Mouse (Mus musculus) intestine, embryonic 14.5 days (tissue): ENCODE data around the gene Gm12695. TPM values are rescaled to one million over a fixed set of nuclear protein-coding genes. Genes with fewer than 3 reads are reported as not detected.

Experiments used
- ATAC-seq: fragments of 200-750 bp; cut with Nextera tagmentation; replicated peaks from 2 replicates; pipeline ENCODE4 v1.8.0; 2017; ENCODE audit warnings: low read depth, moderate number of reproducible peaks, moderate TSS enrichment, moderate library complexity; ENCODE audit not compliant: low FRiP score, low TSS enrichment
- DNase-seq: peaks from one replicate; pipeline ENCODE4 v3.0.0-alpha.2; 2018; ENCODE audit warnings: low spot score
- H3K27ac ChIP-seq: fragments of 300-500 bp; sonication (generic); 2 replicates; pipeline ENCODE4 v1.5.1; 2014; ENCODE audit warnings: low read depth, mild to moderate bottlenecking, control low read depth
- H3K27me3 ChIP-seq: fragments of 300-500 bp; sonication (generic); replicated peaks from 2 replicates; pipeline ENCODE4 v1.6.1; 2014; ENCODE audit warnings: low read length, control low read depth; ENCODE audit not compliant: control insufficient read depth, insufficient read depth
- H3K36me3 ChIP-seq: fragments of 300-500 bp; sonication (generic); 2 replicates; pipeline ENCODE4 v1.6.1; 2014; ENCODE audit warnings: low read length, control low read depth; ENCODE audit not compliant: control insufficient read depth, insufficient read depth
- H3K4me1 ChIP-seq: fragments of 300-500 bp; sonication (generic); replicated peaks from 2 replicates; pipeline ENCODE4 v1.6.1; 2014; ENCODE audit warnings: low read length, control low read depth, mixed read lengths; ENCODE audit not compliant: control insufficient read depth, insufficient read depth
- H3K4me2 ChIP-seq: fragments of 300-500 bp; sonication (generic); 2 replicates; pipeline ENCODE4 v1.6.1; 2014; ENCODE audit warnings: low read length
- H3K4me3 ChIP-seq: fragments of 300-500 bp; sonication (generic); 2 replicates; pipeline ENCODE4 v1.5.1; 2014; ENCODE audit warnings: low read depth, low read length, control low read depth, mixed read lengths
- H3K9ac ChIP-seq: fragments of 300-500 bp; sonication (generic); 2 replicates; pipeline ENCODE4 v1.6.1; 2014; ENCODE audit warnings: mild to moderate bottlenecking, low read length
- H3K9me3 ChIP-seq: fragments of 300-500 bp; sonication (generic); 2 replicates; pipeline ENCODE4 v1.6.1; 2016; ENCODE audit warnings: low read length, control low read depth; ENCODE audit not compliant: control insufficient read depth
- whole genome bisulfite sequencing: fragments of 180-500 bp; shearing (Covaris S2); extraction: QIAGEN DNeasy Blood & Tissue Kit; methylation state at CpG from one replicate; pipeline ENCODE4 v1.1.7; 2014; 5-methylcytosine and 5-hydroxymethylcytosine counted together
- polyA plus RNA-seq: library from polyadenylated mRNA; unstranded; fragments of >200 nt; fragmentation: Nextera tagmentation; extraction: Ambion mirVana; gene quantifications from 2 replicates; pipeline ENCODE4 v1.2.1, GENCODE M21; 2014

The Gm12695 gene
- polyA plus RNA-seq, 1 experiment from 2014 or later, result not detected

DNA sequence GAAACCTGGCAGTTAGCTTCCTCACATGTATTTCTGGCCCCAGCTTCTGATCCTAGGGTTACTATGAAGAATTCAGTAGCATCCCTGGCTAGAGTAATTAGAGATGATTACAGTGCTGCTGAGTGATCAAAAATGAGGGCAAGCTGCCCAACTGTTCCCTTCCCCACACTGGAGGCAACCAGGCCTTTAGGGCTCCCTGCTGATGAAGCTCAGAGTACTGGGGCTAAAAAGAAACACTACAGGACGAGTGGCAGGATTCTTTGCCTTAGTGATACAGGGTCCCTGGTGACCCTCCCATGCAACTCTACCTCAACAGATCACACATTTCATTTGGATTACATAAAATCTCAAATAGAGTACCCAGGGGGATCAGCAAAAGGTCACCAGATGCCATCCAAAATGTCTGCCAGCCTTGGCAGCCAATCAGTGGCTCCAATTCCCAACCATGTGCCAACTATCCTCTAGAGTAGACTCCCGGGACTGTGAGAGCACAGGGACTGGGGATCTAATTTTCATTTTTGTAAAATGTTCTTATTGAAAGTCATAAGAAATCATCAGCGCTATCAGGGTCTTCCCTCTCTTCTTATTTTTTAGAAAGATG is 11.9 kb downstream of the Gm12695 start:
- DNase-seq (no peak), ATAC-seq (no peak)
- Histone ChIP-seq H3K4me1 (no peaks in the 10 kb centered on the region), H3K27me3 (no peaks in the 10 kb centered on the region), H3K4me3 (no peak overlapping the region), H3K9ac (no peak overlapping the region), H3K36me3 (no peaks in the 10 kb centered on the region), H3K4me2 (no peak overlapping the region), H3K27ac (no peak overlapping the region), H3K9me3 (no peaks in the 10 kb centered on the region)
- WGBS, result 84% methylated on average over 3 of the region's 3 CpGs

DNA sequence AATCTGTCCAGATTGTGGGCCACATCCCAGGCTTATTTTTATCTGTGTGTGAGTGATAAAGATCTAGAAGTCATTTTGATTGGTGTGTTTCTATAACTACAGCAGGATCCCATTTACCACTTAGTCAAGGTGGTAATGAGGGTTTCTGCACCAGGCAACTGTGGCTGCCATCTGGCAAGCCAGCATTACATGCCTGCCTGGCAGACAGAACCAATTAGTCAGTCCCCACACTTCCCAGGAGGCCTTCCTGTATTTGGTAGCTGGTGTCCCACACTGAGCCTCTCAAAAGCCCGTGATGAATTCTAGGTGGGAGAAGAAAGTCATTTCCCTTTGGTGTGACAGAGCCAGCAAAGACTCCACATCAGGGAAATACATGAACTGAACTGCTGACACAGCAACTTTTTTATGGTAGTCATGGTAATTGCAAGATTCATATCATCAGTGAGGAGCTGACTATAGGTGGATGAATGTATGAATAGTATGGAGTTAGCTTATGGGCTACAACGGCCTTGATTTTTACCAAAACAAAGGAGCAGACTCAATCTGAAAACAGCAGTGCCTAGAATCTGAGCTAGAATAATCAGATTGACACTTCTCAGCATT is 18.5 kb downstream of the Gm12695 start:
- 63% methylated on average over 2 of the region's 2 CpGs for WGBS
- DNase-seq (no peak), ATAC-seq (no peak)
- Histone ChIP-seq H3K4me2 (no peak overlapping the region), H3K9ac (no peak overlapping the region), H3K9me3 (no peaks in the 10 kb centered on the region), H3K4me3 (no peak overlapping the region), H3K27ac (no peak overlapping the region), H3K27me3 (no peaks in the 10 kb centered on the region), H3K4me1 (no peaks in the 10 kb centered on the region), H3K36me3 (no peaks in the 10 kb centered on the region)

GRCm38 (mm10) chr4:96751953-96752352 is 33.0 kb downstream of the Gm12695 start:
- DNase-seq, result no peak
- no peak for ATAC-seq
- no peak overlapping the region for H3K27ac ChIP-seq
- 71% methylated on average over 1 of the region's 1 CpGs for WGBS
- H3K9me3 ChIP-seq, result no peaks in the 10 kb centered on the region
- no peak overlapping the region for H3K4me2 ChIP-seq
- H3K36me3 ChIP-seq, result no peaks in the 10 kb centered on the region
- no peaks in the 10 kb centered on the region for H3K4me1 ChIP-seq
- no peak overlapping the region for H3K4me3 ChIP-seq
- no peaks in the 10 kb centered on the region for H3K27me3 ChIP-seq
- no peak overlapping the region for H3K9ac ChIP-seq

- no peak overlapping the region for H3K4me3 ChIP-seq
- WGBS, result 96% methylated on average over 3 of the region's 3 CpGs
- H3K27me3 ChIP-seq, result no peaks in the 10 kb centered on the region
- H3K9me3 ChIP-seq, result no peaks in the 10 kb centered on the region
- ATAC-seq (no peak), DNase-seq (no peak)
- no peak overlapping the region for H3K27ac ChIP-seq
- no peaks in the 10 kb centered on the region for H3K4me1 ChIP-seq
- H3K9ac ChIP-seq, result no peak overlapping the region
- no peak overlapping the region for H3K4me2 ChIP-seq
- H3K36me3 ChIP-seq, result no peaks in the 10 kb centered on the region
These were observed 44.5 kb downstream of the Gm12695 start for GRCm38 (mm10) chr4:96740472-96740871.

- Histone ChIP-seq H3K4me2 (no peak overlapping the region), H3K9me3 (no peaks in the 10 kb centered on the region), H3K27ac (no peak overlapping the region), H3K4me3 (no peak overlapping the region), H3K36me3 (no peaks in the 10 kb centered on the region), H3K9ac (no peak overlapping the region), H3K27me3 (no peaks in the 10 kb centered on the region), H3K4me1 (no peaks in the 10 kb centered on the region)
- ATAC-seq (no peak), DNase-seq (no peak)
- 67% methylated on average over 4 of the region's 4 CpGs for WGBS
These were observed 55.7 kb downstream of the Gm12695 start for GRCm38 (mm10) chr4:96729256-96729655.

- Histone ChIP-seq H3K4me1 (no peaks in the 10 kb centered on the region), H3K27ac (no peak overlapping the region), H3K4me3 (no peak overlapping the region), H3K9me3 (no peaks in the 10 kb centered on the region), H3K9ac (no peak overlapping the region), H3K27me3 (no peaks in the 10 kb centered on the region), H3K4me2 (no peak overlapping the region), H3K36me3 (no peaks in the 10 kb centered on the region)
- DNase-seq (no peak), ATAC-seq (no peak)
- WGBS, result 50% methylated on average over 3 of the region's 3 CpGs
These were observed 56.8 kb downstream of the Gm12695 start for GRCm38 (mm10) chr4:96728211-96728610.

DNA sequence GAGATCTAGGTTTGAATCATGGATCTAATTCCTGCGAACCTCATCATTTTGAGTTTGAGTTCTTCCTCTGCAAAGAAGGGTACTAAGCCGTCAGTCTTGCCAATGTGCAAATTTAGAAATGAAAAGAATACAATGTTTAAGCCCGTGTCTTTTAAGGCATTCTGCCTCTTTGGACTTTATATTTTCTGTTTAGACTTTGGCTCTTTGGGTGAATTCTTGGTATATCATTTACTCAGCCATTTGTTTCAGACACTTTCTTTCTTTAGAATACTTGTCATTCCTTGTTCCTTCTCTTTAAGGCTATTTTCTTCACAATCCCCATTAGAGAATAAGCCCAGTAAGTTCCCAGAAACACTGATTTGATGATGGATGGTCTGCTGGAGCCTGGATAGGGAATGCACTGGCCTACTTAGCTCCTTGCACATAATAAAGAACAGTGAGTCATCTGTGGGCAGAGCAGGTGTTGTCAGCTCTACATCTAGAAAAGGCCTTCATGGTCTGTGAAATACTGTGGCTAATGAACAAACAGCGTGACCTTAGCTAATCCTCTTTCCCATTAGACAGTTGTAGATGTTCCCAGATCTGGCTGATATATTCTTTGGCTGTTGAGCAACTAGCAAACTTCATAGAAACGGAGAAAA is 59.5 kb downstream of the Gm12695 start:
- WGBS, result 84% methylated on average over 5 of the region's 5 CpGs
- H3K27me3 ChIP-seq, result no peaks in the 10 kb centered on the region
- H3K36me3 ChIP-seq, result no peaks in the 10 kb centered on the region
- no peak for DNase-seq
- H3K9ac ChIP-seq, result no peak overlapping the region
- H3K9me3 ChIP-seq, result no peaks in the 10 kb centered on the region
- no peaks in the 10 kb centered on the region for H3K4me1 ChIP-seq
- no peak overlapping the region for H3K4me2 ChIP-seq
- no peak overlapping the region for H3K27ac ChIP-seq
- no peak overlapping the region for H3K4me3 ChIP-seq
- no peak for ATAC-seq

DNA sequence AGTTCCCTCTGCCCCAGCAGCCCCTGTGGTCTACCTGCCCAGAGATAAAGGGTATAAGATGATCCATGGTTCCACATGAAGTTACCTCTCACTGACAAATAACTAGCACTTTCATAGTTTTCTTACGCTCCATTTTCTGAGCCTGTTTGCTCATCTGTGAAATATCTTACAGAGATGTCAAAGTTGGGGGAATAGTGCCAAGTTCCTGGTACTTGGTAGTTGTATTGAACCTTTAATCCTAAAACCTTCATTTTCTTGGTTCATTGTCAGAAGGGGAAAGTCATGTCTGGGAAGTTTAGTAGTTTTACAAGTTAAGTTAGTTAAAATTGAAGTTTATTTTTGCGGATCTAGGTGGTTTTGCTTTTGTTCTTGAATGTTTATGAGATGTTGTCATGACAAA is 62.7 kb downstream of the Gm12695 start:
- Histone ChIP-seq H3K9me3 (no peaks in the 10 kb centered on the region), H3K36me3 (no peaks in the 10 kb centered on the region), H3K4me3 (no peak overlapping the region), H3K27ac (no peak overlapping the region), H3K4me1 (no peaks in the 10 kb centered on the region), H3K9ac (no peak overlapping the region), H3K4me2 (no peak overlapping the region), H3K27me3 (no peaks in the 10 kb centered on the region)
- WGBS, result 80% methylated on average over 2 of the region's 2 CpGs
- DNase-seq, result no peak
- ATAC-seq, result no peak
